In genomic region chr2:169919111-169919695, GRCm38 (mm10) we compare ENCODE assay signal across 24 mouse cellular contexts.
DNase-seq lines count a peak whose midpoint lies in the region; ATAC-seq and TF ChIP-seq lines count a peak whose summit lies in the region.
"Had no signal": no experiment of that assay in that cellular context is flagged by ENCODE, and none has a peak within 500 bp of the region (broad histone marks: within the 10 kb centered on the region; RNA-seq: fewer than 3 reads in every experiment).

No protein-coding gene starts in this region.

- H3K27ac ChIP-seq in kidney, postnatal 0 days, result no peak overlapping the region
- H3K27ac ChIP-seq: embryonic facial prominence, embryonic 13.5 days; forebrain, embryonic 13.5 days; hindbrain, embryonic 12.5 days; liver, embryonic 14.5 days; midbrain, embryonic 12.5 days; neural tube, embryonic 15.5 days had no signal

- H3K9me3 ChIP-seq in kidney, postnatal 0 days (replicated peaks; ENCODE audit: low read length), result no peaks in the 10 kb centered on the region
- H3K9me3 ChIP-seq: embryonic facial prominence, embryonic 13.5 days; forebrain, embryonic 13.5 days; hindbrain, embryonic 12.5 days; midbrain, embryonic 12.5 days; neural tube, embryonic 15.5 days had no signal

- no peak for ATAC-seq in kidney, postnatal 0 days (replicated peaks; ENCODE audit: low FRiP score, low read depth)
- ATAC-seq: forebrain, embryonic 13.5 days; intestine, postnatal 0 days had no signal

- no peaks in the 10 kb centered on the region for H3K36me3 ChIP-seq in kidney, postnatal 0 days (ENCODE audit: insufficient read depth, low read length)
- H3K36me3 ChIP-seq: embryonic facial prominence, embryonic 13.5 days; hindbrain, embryonic 12.5 days; midbrain, embryonic 12.5 days; neural tube, embryonic 15.5 days had no signal

- 0 out of 2 replicates have a peak, but pooled peaks cover 3% of the 10 kb centered on the region for H3K4me1 ChIP-seq in kidney, postnatal 0 days (replicated peaks; ENCODE audit: insufficient read depth, low read length)
- H3K4me1 ChIP-seq: embryonic facial prominence, embryonic 13.5 days; forebrain, embryonic 13.5 days; hindbrain, embryonic 12.5 days; midbrain, embryonic 12.5 days; neural tube, embryonic 15.5 days had no signal

- no peaks in the 10 kb centered on the region for H3K27me3 ChIP-seq in kidney, postnatal 0 days (ENCODE audit: insufficient read depth, low read length)
- H3K27me3 ChIP-seq: CH12.LX; embryonic facial prominence, embryonic 13.5 days; forebrain, embryonic 13.5 days; hindbrain, embryonic 12.5 days; midbrain, embryonic 12.5 days; neural tube, embryonic 15.5 days had no signal

- H3K4me2 ChIP-seq in kidney, postnatal 0 days (ENCODE audit: low read length), result no peak overlapping the region
- H3K4me2 ChIP-seq: embryonic facial prominence, embryonic 13.5 days; forebrain, embryonic 13.5 days; hindbrain, embryonic 12.5 days; lung, embryonic 14.5 days; midbrain, embryonic 12.5 days; neural tube, embryonic 15.5 days had no signal

- 36% methylated on average over 3 of the region's 3 CpGs for WGBS in kidney, postnatal 0 days

- no peak for TF ChIP-seq CTCF in kidney, postnatal 0 days (IDR thresholded peaks at IDR 0.05; ENCODE audit: low read depth)

- H3K4me3 ChIP-seq in kidney, postnatal 0 days (replicated peaks; ENCODE audit: low read depth, low read length), result no peak overlapping the region
- H3K4me3 ChIP-seq: embryonic facial prominence, embryonic 13.5 days; erythroblast, embryonic 14.5 days; forebrain, embryonic 13.5 days; hindbrain, embryonic 12.5 days; midbrain, embryonic 12.5 days; neural tube, embryonic 15.5 days had no signal

- H3K9ac ChIP-seq in kidney, postnatal 0 days (ENCODE audit: low read depth, low read length), result no peak overlapping the region
- H3K9ac ChIP-seq: embryonic facial prominence, embryonic 13.5 days; forebrain, embryonic 13.5 days; hindbrain, embryonic 12.5 days; liver, embryonic 14.5 days; lung, embryonic 14.5 days; midbrain, embryonic 12.5 days; neural tube, embryonic 15.5 days had no signal

- DNase-seq in kidney, adult 11 months, result peak; percentile 21
- DNase-seq in kidney, adult 18-20 months, result no peak
- peak; percentile 35 for DNase-seq in ovary, postnatal 36 days (ENCODE audit: low spot score)
- DNase-seq in ovary, postnatal 14 days (ENCODE audit: low spot score), result no peak
- peak; percentile 78 for DNase-seq in R1 (ENCODE audit: low read depth, low spot score)
- peak; percentile 68 for DNase-seq in kidney, postnatal 0 days (ENCODE audit: low spot score)
- no peak for DNase-seq in thymus, postnatal 25 days
- DNase-seq in left cerebral cortex, adult 18-20 months (ENCODE audit: low spot score in 2 of 2), result no peak
- DNase-seq: cerebellum, adult 8-10 months; cerebellum, postnatal 36 days; embryo, embryonic 11 days; lung, embryonic 14.5 days; retina, postnatal 1 day; right cerebral cortex, postnatal 25 days; thymus, adult 2 months had no signal

Comparison
In these comparisons a context has a peak if more than half of its experiments do, and no peak if none do; other contexts are left out.
1. DNase-seq: peak in kidney, adult 11 months (single experiment), ovary, postnatal 36 days (single experiment), R1 (single experiment) and kidney, postnatal 0 days (single experiment); none in kidney, adult 18-20 months (single experiment), ovary, postnatal 14 days (single experiment), thymus, postnatal 25 days (single experiment) and left cerebral cortex, adult 18-20 months (0 of 2).